In the genomic region with DNA sequence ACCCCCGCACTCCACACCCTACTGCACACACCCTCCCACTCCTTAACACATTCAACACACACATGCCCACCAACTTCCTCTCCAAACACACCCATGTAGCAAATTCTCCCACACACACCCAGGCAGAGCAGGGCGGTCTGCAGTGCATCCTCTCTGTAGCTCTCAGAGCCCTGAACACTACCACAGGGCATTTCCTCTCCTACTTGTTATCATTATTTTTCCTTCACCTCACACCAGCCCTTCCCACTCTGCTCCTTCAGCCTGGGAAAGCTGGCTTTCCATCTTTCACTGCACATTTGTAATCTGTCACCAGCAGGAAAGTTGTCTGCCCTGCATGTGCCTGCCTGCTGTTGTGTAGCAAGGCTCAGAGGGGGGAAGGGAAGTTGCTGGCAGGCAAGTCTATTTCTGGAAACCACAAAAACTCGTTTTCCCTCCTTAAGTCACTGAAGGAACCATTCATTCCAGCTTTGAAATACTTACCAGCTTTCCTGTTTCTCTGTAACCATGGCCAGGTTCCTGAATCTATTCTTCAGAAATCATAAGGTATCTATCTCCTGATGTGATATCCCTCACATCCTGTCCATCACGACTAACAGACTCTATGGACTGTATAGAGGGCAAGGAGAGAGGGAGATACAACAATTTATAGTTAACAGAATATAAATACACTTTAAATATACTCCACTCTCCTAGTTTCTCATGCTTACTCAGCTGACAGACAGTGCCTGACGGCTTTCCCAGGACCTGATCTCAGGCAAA, we compare ENCODE assay signal across 7 mouse cellular contexts. TPM values are rescaled to one million over a fixed set of nuclear protein-coding genes. Genes with fewer than 3 reads are reported as not detected.
DNase-seq lines count a peak whose midpoint lies in the region; ATAC-seq lines count a peak whose summit lies in the region.

No protein-coding gene starts in this region.

- H3K27ac ChIP-seq in liver, embryonic 13.5 days: peak overlapping the region; percentile 41; the same call in 1 of the 2 replicates

- no peaks in the 10 kb centered on the region for H3K36me3 ChIP-seq in liver, embryonic 13.5 days

- 11% methylated on average over 5 of the region's 5 CpGs for WGBS in liver, embryonic 13.5 days (ENCODE audit: insufficient replicate concordance)

- peak; percentile 95 for ATAC-seq in frontal cortex, adult (ENCODE audit: low TSS enrichment)
- peak; percentile 77 for ATAC-seq in liver, embryonic 13.5 days (ENCODE audit: low read depth)

- H3K9me3 ChIP-seq in liver, embryonic 13.5 days (replicated peaks): no peaks in the 10 kb centered on the region

- H3K4me3 ChIP-seq in liver, embryonic 13.5 days (replicated peaks): no peak overlapping the region

- no peaks in the 10 kb centered on the region for H3K27me3 ChIP-seq in liver, embryonic 13.5 days

- DNase-seq in CD4-positive helper T cell, adult 2 months (ENCODE audit: low read depth, low spot score): peak; percentile 65
- peak; percentile 76 for DNase-seq in MEL-GATA-1-ER (ENCODE audit: extremely low read depth, low read depth)
- DNase-seq in induced T-regulatory cell, adult 2 months (ENCODE audit: low read depth): peak; percentile 56
- peak; percentile 16 for DNase-seq in liver, embryonic 13.5 days
- peak; percentile 66 for DNase-seq in naive thymus-derived CD4-positive, alpha-beta T cell, adult 2 months (ENCODE audit: low read depth)
- DNase-seq in thymus, postnatal 25 days: peak; percentile 75

- H3K4me2 ChIP-seq in liver, embryonic 13.5 days: no peak overlapping the region

- H3K9ac ChIP-seq in liver, embryonic 13.5 days: no peak overlapping the region

- peaks cover 15% of the 10 kb centered on the region; the same call in 1 of the 2 replicates for H3K4me1 ChIP-seq in liver, embryonic 13.5 days (replicated peaks)

RNA-seq across cellular contexts. Expression of a gene that starts 52.0 kb away (rescaled TPM):
- polyA plus RNA-seq in liver, embryonic 13.5 days (2015; fragmentation: Nextera tagmentation; extraction: Ambion mirVana): 1.6 and 2.4 TPM in 2 replicates

Comparison
In these comparisons a context has a peak if more than half of its experiments do, and no peak if none do; other contexts are left out.
1. DNase-seq: peak in every context shown above with its lines; median percentile 76 in MEL-GATA-1-ER; 75 in thymus, postnatal 25 days; 66 in naive thymus-derived CD4-positive, alpha-beta T cell, adult 2 months; 65 in CD4-positive helper T cell, adult 2 months; 56 in induced T-regulatory cell, adult 2 months; 16 in liver, embryonic 13.5 days.